ENCODE assay signal across 22 mouse cellular contexts in the genomic region with DNA sequence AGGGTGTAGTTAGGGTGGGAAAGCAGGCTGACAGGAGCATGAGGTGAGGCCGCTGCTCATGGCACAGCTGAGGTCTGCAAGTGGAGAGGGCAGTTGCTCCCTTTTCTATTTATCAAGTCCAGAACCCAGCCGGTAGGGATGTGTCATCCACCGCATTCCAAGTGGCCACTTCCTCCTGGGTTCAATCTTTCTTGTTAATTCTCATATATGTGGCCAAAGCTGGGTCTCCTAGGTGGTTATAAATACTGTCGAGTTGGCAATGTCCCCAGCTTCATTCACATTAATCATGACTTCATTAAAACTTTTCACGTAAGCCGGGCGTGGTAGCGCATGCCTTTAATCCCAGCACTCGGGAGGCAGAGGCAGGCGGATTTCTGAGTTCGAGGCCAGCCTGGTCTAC. TPM values are rescaled to one million over a fixed set of nuclear protein-coding genes. Genes with fewer than 3 reads are reported as not detected.
DNase-seq lines count a peak whose midpoint lies in the region; ATAC-seq and TF ChIP-seq lines count a peak whose summit lies in the region.
"Had no signal": no experiment of that assay in that cellular context is flagged by ENCODE, and none has a peak within 500 bp of the region (broad histone marks: within the 10 kb centered on the region; RNA-seq: fewer than 3 reads in every experiment).

No protein-coding gene starts in this region.

- H3K4me2 ChIP-seq in neural tube, embryonic 15.5 days, result no peak overlapping the region
- H3K4me2 ChIP-seq: embryonic facial prominence, embryonic 13.5 days; embryonic facial prominence, embryonic 15.5 days; forebrain, embryonic 13.5 days; forebrain, embryonic 15.5 days had no signal

- H3K9ac ChIP-seq in neural tube, embryonic 15.5 days (replicated peaks), result no peak overlapping the region
- H3K9ac ChIP-seq: embryonic facial prominence, embryonic 13.5 days; embryonic facial prominence, embryonic 15.5 days; forebrain, embryonic 13.5 days; forebrain, embryonic 15.5 days; forebrain, postnatal 0 days had no signal

- DNase-seq in 416B (ENCODE audit: low read depth), result peak; percentile 36
- no peak for DNase-seq in retina, postnatal 1 day
- DNase-seq: adrenal gland, adult 2 months; adrenal gland, postnatal 10 days; adrenal gland, postnatal 25 days; cerebellum, adult 11 months; cerebellum, adult 18-20 months; cerebellum, adult 8-10 months; cerebellum, adult 9-11 months; cerebellum, postnatal 14 days; cerebellum, postnatal 36 days; embryo, embryonic 11 days; forebrain, postnatal 0 days had no signal

- 89% methylated on average over 11 of the region's 11 CpGs for WGBS in neural tube, embryonic 15.5 days

- H3K27ac ChIP-seq in embryonic fibroblast, embryonic 13.5 days (ENCODE audit: insufficient read depth, low read length), result peak overlapping the region; percentile 14; the same call in 1 of the 2 replicates
- no peak overlapping the region for H3K27ac ChIP-seq in neural tube, embryonic 15.5 days (replicated peaks)
- H3K27ac ChIP-seq: embryonic facial prominence, embryonic 13.5 days; embryonic facial prominence, embryonic 15.5 days; forebrain, embryonic 13.5 days; forebrain, embryonic 15.5 days had no signal

- peaks cover 6% of the 10 kb centered on the region for H3K27me3 ChIP-seq in megakaryocyte, embryonic 14.5 days (replicated peaks)
- no peaks in the 10 kb centered on the region for H3K27me3 ChIP-seq in neural tube, embryonic 15.5 days (replicated peaks)
- H3K27me3 ChIP-seq: embryonic facial prominence, embryonic 13.5 days; embryonic facial prominence, embryonic 15.5 days; forebrain, embryonic 13.5 days; forebrain, embryonic 15.5 days; Patski had no signal

- ATAC-seq in megakaryocyte, adult 5-6 weeks (ENCODE audit: poor library complexity, severe bottlenecking), result no peak
- ATAC-seq in neural tube, embryonic 15.5 days (ENCODE audit: low FRiP score), result no peak
- ATAC-seq: forebrain, embryonic 13.5 days; forebrain, embryonic 15.5 days; forebrain, postnatal 0 days; Patski had no signal

- H3K36me3 ChIP-seq in megakaryocyte, embryonic 14.5 days (replicated peaks; ENCODE audit: low read length), result no peaks in the 10 kb centered on the region
- H3K36me3 ChIP-seq in neural tube, embryonic 15.5 days, result no peaks in the 10 kb centered on the region
- H3K36me3 ChIP-seq: embryonic facial prominence, embryonic 13.5 days; embryonic facial prominence, embryonic 15.5 days; forebrain, embryonic 15.5 days had no signal

- no peak for TF ChIP-seq CTCF in embryonic fibroblast, embryonic 13.5 days (IDR thresholded peaks at IDR 0.05; ENCODE audit: borderline replicate concordance, insufficient read depth, low read length)

- no peaks in the 10 kb centered on the region for H3K9me3 ChIP-seq in megakaryocyte, embryonic 14.5 days
- no peaks in the 10 kb centered on the region for H3K9me3 ChIP-seq in neural tube, embryonic 15.5 days (replicated peaks)
- H3K9me3 ChIP-seq: embryonic facial prominence, embryonic 13.5 days; embryonic facial prominence, embryonic 15.5 days; forebrain, embryonic 13.5 days; forebrain, embryonic 15.5 days had no signal

- TF ChIP-seq POLR2A in embryonic fibroblast, embryonic 13.5 days (IDR thresholded peaks at IDR 0.05; ENCODE audit: low read depth, low read length), result no peak

- peak overlapping the region; percentile 19 for H3K4me3 ChIP-seq in megakaryocyte, embryonic 14.5 days (replicated peaks)
- H3K4me3 ChIP-seq in embryonic fibroblast, embryonic 13.5 days (ENCODE audit: insufficient read depth, low read length), result no peak overlapping the region
- H3K4me3 ChIP-seq in neural tube, embryonic 15.5 days (replicated peaks), result no peak overlapping the region
- H3K4me3 ChIP-seq: embryonic facial prominence, embryonic 13.5 days; embryonic facial prominence, embryonic 15.5 days; forebrain, embryonic 13.5 days; forebrain, embryonic 15.5 days had no signal

- H3K4me1 ChIP-seq in megakaryocyte, embryonic 14.5 days, result peaks cover 3% of the 10 kb centered on the region; the same call in 1 of the 2 replicates
- H3K4me1 ChIP-seq in embryonic fibroblast, embryonic 13.5 days (ENCODE audit: control insufficient read depth, insufficient read depth, low read length), result no peaks in the 10 kb centered on the region
- peaks cover 3% of the 10 kb centered on the region; the same call in 1 of the 2 replicates for H3K4me1 ChIP-seq in neural tube, embryonic 15.5 days
- H3K4me1 ChIP-seq: embryonic facial prominence, embryonic 13.5 days; embryonic facial prominence, embryonic 15.5 days; forebrain, embryonic 13.5 days; forebrain, embryonic 15.5 days had no signal

RNA-seq across cellular contexts. Expression of gene Ipo5, which starts 22.3 kb away (rescaled TPM):
- 1.6 and 2.1 TPM in 2 replicates for polyA plus RNA-seq in megakaryocyte, embryonic 14.5 days (2012; ENCODE audit: insufficient read depth, low replicate concordance)
- 60.0 and 61.0 TPM in 2 replicates for total RNA-seq in megakaryocyte, adult 5-6 weeks (2015)
- total RNA-seq in megakaryocyte, adult 5-6 weeks (2017), result 96.7 and 102 TPM in 2 replicates
- polyA plus RNA-seq in embryonic fibroblast, embryonic 13.5 days (2011; ENCODE audit: insufficient read length, low read depth, missing spikeins), result 205 and 228 TPM in 2 replicates
- 50.8 and 59.0 TPM in 2 replicates for polyA plus RNA-seq in neural tube, embryonic 15.5 days (2015; fragmentation: Nextera tagmentation; extraction: Ambion mirVana)

Comparison
In these comparisons a context has a peak if more than half of its experiments do, and no peak if none do; other contexts are left out.
1. RNA of gene Ipo5, which starts 22.3 kb away (polyA plus RNA-seq): 205 to 228 TPM in embryonic fibroblast, embryonic 13.5 days and 50.8 to 59.0 TPM in neural tube, embryonic 15.5 days; 1.6 to 2.1 TPM in megakaryocyte, embryonic 14.5 days; every median in the first group is over 10 times any median in the second.